Mouse (Mus musculus) hematopoietic stem cell, adult 5-6 weeks (primary cell): ENCODE results near the gene Pfn5. TPM values are rescaled to one million over a fixed set of nuclear protein-coding genes. Genes with fewer than 3 reads are reported as not detected.
A peak's percentile ranks its signal among the peaks of the same experiment; 100 is the strongest.
"Not testable (repeated sequence)": the region's sequence is repeated elsewhere in the genome, so short reads cannot be mapped to it uniquely, and the experiment has no call there.

Experiments
- ATAC-seq, 2 experiments: fragments of 125-278 bp in 1 of 2; replicated peaks in 1 of 2; 2 replicates each; pipeline ENCODE4 v1.8.0; 2016 to 2017; ENCODE audit warnings: inconsistent platforms in 2 of 2, mild to moderate bottlenecking in 2 of 2, moderate number of reproducible peaks in 2 of 2, low read depth in 1 of 2, moderate TSS enrichment in 1 of 2; ENCODE audit not compliant: low FRiP score in 2 of 2, poor library complexity in 2 of 2, severe bottlenecking in 2 of 2, insufficient read depth in 1 of 2, low TSS enrichment in 1 of 2
- total RNA-seq: library from RNA; stranded (forward); fragments of 172-1452, 232-1000 nt; gene quantifications from 2 replicates; pipeline ENCODE4 v1.2.3, GENCODE M21; 2017

Pfn5 gene
- total RNA-seq = not detected in 2 replicates

DNA sequence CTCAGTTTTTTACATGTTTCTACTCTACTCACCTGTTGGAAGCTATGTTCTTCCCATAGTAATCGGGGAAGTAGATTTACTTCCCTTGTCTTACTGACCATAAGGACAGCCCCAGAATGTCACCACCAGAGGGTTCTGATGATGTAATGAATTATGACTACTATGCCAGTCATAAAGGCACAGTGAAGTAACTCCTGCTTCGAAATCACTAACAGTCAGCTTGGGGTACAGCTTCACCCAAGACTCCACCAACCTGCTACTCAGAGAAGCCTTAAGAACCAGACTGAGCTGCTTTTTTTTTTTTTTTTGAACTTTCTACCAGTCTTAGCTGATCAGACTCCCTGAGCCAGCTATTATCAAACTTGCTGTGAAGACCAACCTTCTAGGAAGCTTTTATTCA, at the start of gene Pfn5, which contains the start of gene Asb12:
Pfn5 (plus strand) TSS at position 218 of the 400 bp plus-strand sequence.
Asb12 (minus strand) TSS at position 101 of the 400 bp plus-strand sequence.
- no peak for ATAC-seq

DNA sequence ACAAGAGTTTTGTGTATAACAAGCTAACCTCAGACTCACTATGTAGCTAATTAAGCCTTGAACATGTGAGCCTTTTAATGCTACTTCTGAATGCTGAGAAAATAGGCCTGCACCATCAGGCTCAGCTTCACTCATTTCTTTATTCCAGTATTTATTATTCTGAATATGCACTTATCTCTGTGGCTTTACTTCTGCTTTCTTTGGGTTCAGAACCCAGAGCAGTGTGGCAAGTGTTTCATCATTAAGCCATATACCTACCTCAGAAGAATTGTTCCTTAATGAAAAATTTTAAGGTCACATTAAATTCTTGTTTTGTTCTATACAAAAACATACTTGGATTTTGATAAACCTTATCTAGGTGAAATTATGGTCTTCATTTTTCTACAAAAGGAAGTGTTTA, 34.0 kb upstream of the Pfn5 start:
- no peak for ATAC-seq

DNA sequence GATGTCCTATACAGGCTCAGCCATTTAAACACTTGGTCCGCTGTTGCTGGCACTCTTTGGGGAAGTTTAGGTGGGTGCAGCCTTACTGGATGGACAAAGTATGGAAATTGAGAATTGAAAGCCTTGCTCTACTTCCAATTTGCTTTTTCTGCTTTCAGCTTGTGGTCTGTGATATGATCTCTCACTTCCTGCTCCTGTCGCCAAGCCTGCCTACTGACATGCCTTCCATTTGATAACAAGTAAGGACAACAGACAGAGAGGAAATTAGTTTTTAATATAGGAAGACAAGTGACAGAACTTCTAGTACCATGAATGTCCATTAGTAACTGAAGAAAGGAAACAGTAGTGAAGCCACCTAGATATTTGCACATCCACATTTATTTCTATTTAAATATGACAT, 32.7 kb upstream of the Pfn5 start:
- ATAC-seq = peak in 1 of 2 experiments; percentile 17; a peak in 1 of 4 replicates

GRCm38 (mm10) chrX:95535493-95535892, 22.4 kb upstream of the Pfn5 start:
- ATAC-seq = not testable (repeated sequence)

DNA sequence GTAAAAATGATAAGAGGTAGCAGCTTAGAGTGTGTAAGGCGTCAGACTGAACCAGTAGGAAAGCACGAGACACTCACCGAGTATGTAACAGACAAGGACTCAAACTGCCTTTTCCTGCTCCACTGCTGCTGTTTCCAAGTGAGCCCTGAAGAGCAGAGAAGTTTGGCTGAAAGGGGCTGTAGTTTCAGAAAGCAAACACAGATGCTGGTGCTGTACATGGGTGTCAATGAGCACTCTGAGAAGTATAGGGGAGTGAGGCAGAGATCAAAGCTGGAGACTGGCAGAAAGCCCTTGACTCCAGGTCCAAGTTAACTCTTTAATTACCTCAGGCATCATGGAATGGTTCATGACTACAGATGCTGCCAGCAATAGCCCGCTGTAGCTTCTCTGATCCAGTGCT, 3.6 kb upstream of the Pfn5 start:
- no peak for ATAC-seq

DNA sequence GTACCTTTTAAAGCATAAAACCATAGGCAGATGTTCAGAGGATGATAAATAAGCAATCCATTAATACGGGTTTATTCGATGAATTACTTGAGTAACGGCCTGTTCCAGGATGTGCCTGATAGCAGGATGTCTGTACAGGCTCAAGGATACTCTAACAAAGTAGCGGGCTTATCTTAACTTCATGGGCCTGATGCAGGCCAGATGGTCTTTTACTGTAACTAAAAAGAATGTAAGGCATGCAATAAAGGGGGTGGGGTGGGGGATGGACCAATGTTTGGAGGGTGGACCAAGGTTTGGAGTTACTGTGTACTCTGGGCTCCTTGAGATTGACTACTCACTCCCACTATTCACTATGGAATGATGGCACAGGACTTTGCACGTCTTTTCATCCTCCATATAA, 42.7 kb downstream of the Pfn5 start:
- no peak for ATAC-seq

Other genes with a start within 250 kb of the Pfn5 start
- gene Amer1, start 113.2 kb upstream of the Pfn5 start, total RNA-seq = 11.4 and 14.4 TPM in 2 replicates
- gene Asb12, start 117 bp upstream of the Pfn5 start, total RNA-seq = not detected in 2 replicates
- gene Zc4h2, start 100.4 kb downstream of the Pfn5 start, total RNA-seq = 10.0 and 16.1 TPM in 2 replicates
- 5.7 and 7.8 TPM in 2 replicates for gene Zc3h12b, start 153.6 kb downstream of the Pfn5 start, total RNA-seq